Mouse (Mus musculus): Measurements from ENCODE around the gene Inpp4a. TPM values are rescaled to one million over a fixed set of nuclear protein-coding genes. Genes with fewer than 3 reads are reported as not detected.
A peak's percentile ranks its signal among the peaks of the same experiment; 100 is the strongest.

The Inpp4a gene
- 74.5 and 74.9 TPM in 2 replicates for polyA plus RNA-seq (2015; fragmentation: Nextera tagmentation; extraction: Ambion mirVana)

GRCm38 (mm10) chr1:37299540-37300491 lies at the start of gene Inpp4a:
TSS of gene Inpp4a (plus strand) at chr1:37299865.
- Histone ChIP-seq H3K9me3 (ENCODE audit: control insufficient read depth, low read length) (no peaks in the 10 kb centered on the region), H3K27me3 (replicated peaks; ENCODE audit: control insufficient read depth, insufficient read depth, low read length) (no peaks in the 10 kb centered on the region), H3K4me1 (ENCODE audit: control insufficient read depth, insufficient read depth, low read depth, low read length) (peaks cover 15% of the 10 kb centered on the region), H3K9ac (ENCODE audit: low read depth, low read length) (peak within 1 kb of the TSS; percentile 97), H3K36me3 (ENCODE audit: control insufficient read depth, insufficient read depth, low read length) (no peaks in the 10 kb centered on the region), H3K4me2 (ENCODE audit: low read length) (peak within 1 kb of the TSS; percentile 56), H3K4me3 (ENCODE audit: low read length) (peak within 1 kb of the TSS; percentile 99), H3K27ac (ENCODE audit: low read depth, low read length) (peak within 1 kb of the TSS; percentile 75)
- ATAC-seq: peak; percentile 95
- WGBS: 2% methylated on average over 77 of the region's 77 CpGs

GRCm38 (mm10) chr1:37250643-37251310 lies 48.9 kb upstream of the Inpp4a start:
- ATAC-seq: peak; percentile 68
- Histone ChIP-seq H3K4me2 (ENCODE audit: low read length) (no peak overlapping the region), H3K9me3 (ENCODE audit: control insufficient read depth, low read length) (no peaks in the 10 kb centered on the region), H3K4me1 (ENCODE audit: control insufficient read depth, insufficient read depth, low read depth, low read length) (no peaks in the 10 kb centered on the region), H3K9ac (ENCODE audit: low read depth, low read length) (no peak overlapping the region), H3K27me3 (replicated peaks; ENCODE audit: control insufficient read depth, insufficient read depth, low read length) (no peaks in the 10 kb centered on the region), H3K4me3 (ENCODE audit: low read length) (no peak overlapping the region), H3K36me3 (ENCODE audit: control insufficient read depth, insufficient read depth, low read length) (no peaks in the 10 kb centered on the region), H3K27ac (ENCODE audit: low read depth, low read length) (no peak overlapping the region)
- WGBS: 41% methylated on average over 5 of the region's 5 CpGs

GRCm38 (mm10) chr1:37258443-37258842 lies 41.2 kb upstream of the Inpp4a start:
- Histone ChIP-seq H3K9ac (ENCODE audit: low read depth, low read length) (no peak overlapping the region), H3K4me1 (ENCODE audit: control insufficient read depth, insufficient read depth, low read depth, low read length) (no peaks in the 10 kb centered on the region), H3K27me3 (replicated peaks; ENCODE audit: control insufficient read depth, insufficient read depth, low read length) (no peaks in the 10 kb centered on the region), H3K36me3 (ENCODE audit: control insufficient read depth, insufficient read depth, low read length) (no peaks in the 10 kb centered on the region), H3K27ac (ENCODE audit: low read depth, low read length) (no peak overlapping the region), H3K4me2 (ENCODE audit: low read length) (no peak overlapping the region), H3K9me3 (ENCODE audit: control insufficient read depth, low read length) (no peaks in the 10 kb centered on the region), H3K4me3 (ENCODE audit: low read length) (no peak overlapping the region)
- 93% methylated on average over 2 of the region's 2 CpGs for WGBS
- ATAC-seq: no peak

- Histone ChIP-seq H3K4me2 (ENCODE audit: low read length) (no peak overlapping the region), H3K4me3 (ENCODE audit: low read length) (no peak overlapping the region), H3K9me3 (ENCODE audit: control insufficient read depth, low read length) (no peaks in the 10 kb centered on the region), H3K36me3 (ENCODE audit: control insufficient read depth, insufficient read depth, low read length) (no peaks in the 10 kb centered on the region), H3K27me3 (replicated peaks; ENCODE audit: control insufficient read depth, insufficient read depth, low read length) (no peaks in the 10 kb centered on the region), H3K9ac (ENCODE audit: low read depth, low read length) (no peak overlapping the region), H3K27ac (ENCODE audit: low read depth, low read length) (no peak overlapping the region), H3K4me1 (ENCODE audit: control insufficient read depth, insufficient read depth, low read depth, low read length) (no peaks in the 10 kb centered on the region)
- whole genome bisulfite sequencing: 9% methylated on average over 7 of the region's 7 CpGs
- ATAC-seq: peak; percentile 60; the same call in 1 of the 2 replicates
Observed at GRCm38 (mm10) chr1:37272464-37272863, 27.2 kb upstream of the Inpp4a start.

GRCm38 (mm10) chr1:37286556-37286955 lies 13.1 kb upstream of the Inpp4a start:
- no peak overlapping the region for H3K27ac ChIP-seq (ENCODE audit: low read depth, low read length)
- H3K4me3 ChIP-seq (ENCODE audit: low read length): no peak overlapping the region
- no peaks in the 10 kb centered on the region for H3K27me3 ChIP-seq (replicated peaks; ENCODE audit: control insufficient read depth, insufficient read depth, low read length)
- 80% methylated on average over 7 of the region's 7 CpGs for WGBS
- H3K9me3 ChIP-seq (ENCODE audit: control insufficient read depth, low read length): no peaks in the 10 kb centered on the region
- no peaks in the 10 kb centered on the region for H3K36me3 ChIP-seq (ENCODE audit: control insufficient read depth, insufficient read depth, low read length)
- peaks cover 2% of the 10 kb centered on the region; the same call in 1 of the 2 replicates for H3K4me1 ChIP-seq (ENCODE audit: control insufficient read depth, insufficient read depth, low read depth, low read length)
- no peak overlapping the region for H3K9ac ChIP-seq (ENCODE audit: low read depth, low read length)
- no peak overlapping the region for H3K4me2 ChIP-seq (ENCODE audit: low read length)
- ATAC-seq: no peak

GRCm38 (mm10) chr1:37287748-37288147 lies 11.9 kb upstream of the Inpp4a start:
- Histone ChIP-seq H3K27me3 (replicated peaks; ENCODE audit: control insufficient read depth, insufficient read depth, low read length) (no peaks in the 10 kb centered on the region), H3K4me2 (ENCODE audit: low read length) (0 out of 2 replicates have a peak overlapping the region, but pooled peaks have one; percentile 10), H3K9me3 (ENCODE audit: control insufficient read depth, low read length) (no peaks in the 10 kb centered on the region), H3K27ac (ENCODE audit: low read depth, low read length) (no peak overlapping the region), H3K4me3 (ENCODE audit: low read length) (no peak overlapping the region), H3K4me1 (ENCODE audit: control insufficient read depth, insufficient read depth, low read depth, low read length) (peaks cover 2% of the 10 kb centered on the region; the same call in 1 of the 2 replicates), H3K36me3 (ENCODE audit: control insufficient read depth, insufficient read depth, low read length) (no peaks in the 10 kb centered on the region), H3K9ac (ENCODE audit: low read depth, low read length) (no peak overlapping the region)
- no peak for ATAC-seq
- WGBS: 83% methylated on average over 1 of the region's 1 CpGs

GRCm38 (mm10) chr1:37288181-37288935 lies 11.3 kb upstream of the Inpp4a start:
- Histone ChIP-seq H3K9ac (ENCODE audit: low read depth, low read length) (no peak overlapping the region), H3K4me3 (ENCODE audit: low read length) (no peak overlapping the region), H3K36me3 (ENCODE audit: control insufficient read depth, insufficient read depth, low read length) (no peaks in the 10 kb centered on the region), H3K4me1 (ENCODE audit: control insufficient read depth, insufficient read depth, low read depth, low read length) (peaks cover 2% of the 10 kb centered on the region; the same call in 1 of the 2 replicates), H3K9me3 (ENCODE audit: control insufficient read depth, low read length) (no peaks in the 10 kb centered on the region), H3K4me2 (ENCODE audit: low read length) (0 out of 2 replicates have a peak overlapping the region, but pooled peaks have one; percentile 10), H3K27ac (ENCODE audit: low read depth, low read length) (0 out of 2 replicates have a peak overlapping the region, but pooled peaks have one; percentile 1), H3K27me3 (replicated peaks; ENCODE audit: control insufficient read depth, insufficient read depth, low read length) (no peaks in the 10 kb centered on the region)
- ATAC-seq: peak; percentile 79; the same call in 1 of the 2 replicates
- WGBS: 51% methylated on average over 11 of the region's 11 CpGs

GRCm38 (mm10) chr1:37288941-37289340 lies 10.7 kb upstream of the Inpp4a start:
- H3K4me2 ChIP-seq (ENCODE audit: low read length): no peak overlapping the region
- ATAC-seq: no peak
- no peaks in the 10 kb centered on the region for H3K36me3 ChIP-seq (ENCODE audit: control insufficient read depth, insufficient read depth, low read length)
- H3K4me3 ChIP-seq (ENCODE audit: low read length): no peak overlapping the region
- 89% methylated on average over 7 of the region's 7 CpGs for WGBS
- H3K9ac ChIP-seq (ENCODE audit: low read depth, low read length): no peak overlapping the region
- no peak overlapping the region for H3K27ac ChIP-seq (ENCODE audit: low read depth, low read length)
- H3K27me3 ChIP-seq (replicated peaks; ENCODE audit: control insufficient read depth, insufficient read depth, low read length): no peaks in the 10 kb centered on the region
- no peaks in the 10 kb centered on the region for H3K9me3 ChIP-seq (ENCODE audit: control insufficient read depth, low read length)
- peaks cover 2% of the 10 kb centered on the region; the same call in 1 of the 2 replicates for H3K4me1 ChIP-seq (ENCODE audit: control insufficient read depth, insufficient read depth, low read depth, low read length)
